Mouse (Mus musculus) ovary, postnatal 14 days (tissue): ENCODE data around the gene Ptpra.

Source experiments
- DNase-seq: peaks from one replicate; pipeline ENCODE4 v3.0.0; 2022; ENCODE audit warnings: low spot score

The Ptpra gene

GRCm38 (mm10) chr2:130442162-130442561, 7.9 kb upstream of the Ptpra start:
- DNase-seq, result no peak

GRCm38 (mm10) chr2:130448449-130448848, 1.6 kb upstream of the Ptpra start:
- DNase-seq, result no peak

GRCm38 (mm10) chr2:130449021-130449793, 871 bp upstream of the Ptpra start:
- no peak for DNase-seq

- DNase-seq, result peak; percentile 56
Measured at GRCm38 (mm10) chr2:130450434-130450796, 337 bp downstream of the Ptpra start.

GRCm38 (mm10) chr2:130451086-130451726, 1.1 kb downstream of the Ptpra start:
- DNase-seq, result no peak

- no peak for DNase-seq
Measured at GRCm38 (mm10) chr2:130451727-130452090, 1.6 kb downstream of the Ptpra start.

GRCm38 (mm10) chr2:130452266-130452665, 2.2 kb downstream of the Ptpra start:
- no peak for DNase-seq

- no peak for DNase-seq
Measured at GRCm38 (mm10) chr2:130453421-130453820, 3.3 kb downstream of the Ptpra start.

GRCm38 (mm10) chr2:130454748-130455370, 4.8 kb downstream of the Ptpra start:
- DNase-seq, result no peak

GRCm38 (mm10) chr2:130457871-130458270, 7.8 kb downstream of the Ptpra start:
- no peak for DNase-seq

- DNase-seq, result no peak
Measured at GRCm38 (mm10) chr2:130459576-130459975, 9.5 kb downstream of the Ptpra start.

GRCm38 (mm10) chr2:130461287-130462071, 11.4 kb downstream of the Ptpra start:
- DNase-seq, result no peak

GRCm38 (mm10) chr2:130466438-130466837, 16.4 kb downstream of the Ptpra start:
- no peak for DNase-seq

- DNase-seq, result no peak
Measured at GRCm38 (mm10) chr2:130469366-130469765, 19.3 kb downstream of the Ptpra start.

GRCm38 (mm10) chr2:130469935-130470334, 19.9 kb downstream of the Ptpra start:
- no peak for DNase-seq

- DNase-seq, result no peak
Measured at GRCm38 (mm10) chr2:130472908-130473510, 22.9 kb downstream of the Ptpra start.

GRCm38 (mm10) chr2:130475764-130476163, 25.7 kb downstream of the Ptpra start:
- no peak for DNase-seq

GRCm38 (mm10) chr2:130476666-130477297, 26.7 kb downstream of the Ptpra start:
- no peak for DNase-seq

GRCm38 (mm10) chr2:130482177-130482576, 32.1 kb downstream of the Ptpra start:
- no peak for DNase-seq

GRCm38 (mm10) chr2:130482700-130483099, 32.6 kb downstream of the Ptpra start:
- DNase-seq, result no peak

GRCm38 (mm10) chr2:130484206-130484605, 34.1 kb downstream of the Ptpra start:
- DNase-seq, result no peak

GRCm38 (mm10) chr2:130488002-130488401, 37.9 kb downstream of the Ptpra start:
- no peak for DNase-seq
